Mouse (Mus musculus): ENCODE data around the gene Fam198b.

DNA sequence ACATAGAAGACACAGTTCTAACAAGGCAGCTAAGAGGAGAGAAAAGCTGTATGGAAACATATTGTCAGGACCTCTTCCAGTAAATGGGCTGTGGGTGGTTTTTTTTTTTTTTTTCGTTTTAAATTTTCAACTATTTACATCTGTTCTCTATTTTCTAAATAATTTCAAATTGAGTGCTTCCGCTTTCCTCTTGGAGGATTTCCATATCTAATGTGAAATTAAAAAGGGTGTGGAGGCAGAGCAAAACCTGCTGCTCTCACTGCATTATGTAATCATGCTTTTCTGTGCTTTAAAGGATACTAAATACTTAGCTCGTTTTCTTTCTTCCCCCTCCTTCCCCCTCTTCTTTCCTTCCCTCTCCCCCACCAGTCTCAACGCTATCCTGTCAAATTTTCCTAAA, 35.5 kb upstream of the Fam198b start:
- TF ChIP-seq CTCF (IDR thresholded peaks at IDR 0.05; ENCODE audit: low read depth, low read length) (no peak), POLR2A (IDR thresholded peaks at IDR 0.05; ENCODE audit: insufficient read depth, low read length) (no peak)
